Mouse (Mus musculus) limb, embryonic 12.5 days (tissue): ENCODE results near the gene Lrrc1. TPM values are rescaled to one million over a fixed set of nuclear protein-coding genes. Genes with fewer than 3 reads are reported as not detected.
A peak's percentile ranks its signal among the peaks of the same experiment; 100 is the strongest.
"Not testable (repeated sequence)": the region's sequence is repeated elsewhere in the genome, so short reads cannot be mapped to it uniquely, and the experiment has no call there.

ENCODE experiments used
- ATAC-seq: fragments of 200-750 bp; cut with Nextera tagmentation; 2 replicates; pipeline ENCODE4 v1.8.0; 2017; ENCODE audit warnings: low read depth, moderate TSS enrichment; ENCODE audit not compliant: insufficient number of reproducible peaks, insufficient read depth, low FRiP score, low TSS enrichment
- H3K27ac ChIP-seq: fragments of 300-500 bp; sonication (generic); 2 replicates; pipeline ENCODE4 v1.5.1; 2016; ENCODE audit warnings: mild to moderate bottlenecking, moderate library complexity
- H3K27me3 ChIP-seq: fragments of 300-500 bp; sonication (generic); 2 replicates; pipeline ENCODE4 v1.6.1; 2016; ENCODE audit warnings: mild to moderate bottlenecking, moderate library complexity
- H3K36me3 ChIP-seq: fragments of 300-500 bp; sonication (generic); 2 replicates; pipeline ENCODE4 v1.6.1; 2016; ENCODE audit warnings: mild to moderate bottlenecking, moderate library complexity
- H3K4me1 ChIP-seq: fragments of 300-500 bp; sonication (generic); replicated peaks from 2 replicates; pipeline ENCODE4 v1.6.1; 2016
- H3K4me2 ChIP-seq: fragments of 300-500 bp; sonication (generic); 2 replicates; pipeline ENCODE4 v1.6.1; 2016; ENCODE audit warnings: mild to moderate bottlenecking, moderate library complexity
- H3K4me3 ChIP-seq: fragments of 300-500 bp; sonication (generic); replicated peaks from 2 replicates; pipeline ENCODE4 v1.5.1; 2016; ENCODE audit warnings: mild to moderate bottlenecking
- H3K9ac ChIP-seq: fragments of 300-500 bp; sonication (generic); replicated peaks from 2 replicates; pipeline ENCODE4 v1.6.1; 2016; ENCODE audit warnings: mild to moderate bottlenecking, moderate library complexity
- H3K9me3 ChIP-seq: fragments of 300-500 bp; sonication (generic); 2 replicates; pipeline ENCODE4 v1.6.1; 2016; ENCODE audit warnings: mild to moderate bottlenecking, moderate library complexity
- WGBS: fragments of 180-500 bp; shearing (Covaris S2); methylation state at CpG from one replicate; pipeline ENCODE4 v1.1.7; 2016; 5-methylcytosine and 5-hydroxymethylcytosine counted together
- polyA plus RNA-seq: library from polyadenylated mRNA; unstranded; fragments of >200 nt; fragmentation: Nextera tagmentation; extraction: Ambion mirVana; gene quantifications from 2 replicates; pipeline ENCODE4 v1.2.1, GENCODE M21; 2016

Gene Lrrc1
- polyA plus RNA-seq, 1 experiment from 2014 or later = 13.2 TPM

DNA sequence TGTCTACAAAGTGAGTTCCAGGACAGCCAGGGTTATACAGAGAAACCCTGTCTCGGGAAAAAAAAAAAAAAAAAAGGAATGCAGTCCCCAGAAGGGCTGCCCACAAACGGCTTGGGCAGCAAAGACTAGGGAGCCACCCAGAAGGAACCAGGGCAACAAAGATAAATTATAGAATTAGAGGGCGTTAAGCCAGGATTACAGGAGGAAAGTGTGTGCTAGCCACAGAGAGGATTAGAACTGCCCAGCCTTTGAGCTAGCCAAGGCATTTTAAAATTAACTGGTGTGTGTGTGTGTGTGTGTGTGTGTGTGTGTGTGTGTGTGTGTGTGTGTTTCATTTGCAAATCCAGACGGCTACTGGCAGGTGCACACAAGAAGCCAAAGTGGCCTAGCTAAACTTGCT, 30.3 kb upstream of the Lrrc1 start:
- not testable (repeated sequence) for H3K27ac ChIP-seq, H3K27me3 ChIP-seq, H3K4me1 ChIP-seq, H3K36me3 ChIP-seq, H3K4me2 ChIP-seq, ATAC-seq, H3K9ac ChIP-seq, H3K4me3 ChIP-seq, H3K9me3 ChIP-seq
- WGBS = 43% methylated on average over 4 of the region's 4 CpGs

DNA sequence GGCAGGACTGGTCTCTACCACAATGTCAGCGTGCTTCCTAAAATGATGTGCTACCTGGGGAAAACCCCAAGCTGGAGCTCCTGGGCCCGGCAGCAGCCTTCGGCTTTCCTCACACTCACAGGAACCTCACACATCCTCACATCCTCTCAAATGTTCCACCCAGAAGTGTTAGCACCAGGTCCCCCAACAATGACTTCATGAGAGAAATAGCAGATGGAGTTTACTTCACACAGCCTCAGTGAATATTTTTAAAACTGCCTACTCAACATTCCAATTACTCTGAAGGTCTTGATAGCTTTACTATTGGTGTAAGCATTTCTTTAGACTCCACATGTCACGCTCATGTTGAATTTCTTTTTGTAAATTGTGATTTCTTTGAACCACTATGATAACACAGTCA, 27.2 kb upstream of the Lrrc1 start:
- no peak overlapping the region for H3K4me3 ChIP-seq
- ATAC-seq = no peak
- WGBS = 86% methylated on average over 4 of the region's 4 CpGs
- H3K36me3 ChIP-seq = no peaks in the 10 kb centered on the region
- H3K27me3 ChIP-seq = no peaks in the 10 kb centered on the region
- H3K9ac ChIP-seq = no peak overlapping the region
- H3K27ac ChIP-seq = no peak overlapping the region
- no peaks in the 10 kb centered on the region for H3K4me1 ChIP-seq
- no peaks in the 10 kb centered on the region for H3K9me3 ChIP-seq
- H3K4me2 ChIP-seq = no peak overlapping the region

DNA sequence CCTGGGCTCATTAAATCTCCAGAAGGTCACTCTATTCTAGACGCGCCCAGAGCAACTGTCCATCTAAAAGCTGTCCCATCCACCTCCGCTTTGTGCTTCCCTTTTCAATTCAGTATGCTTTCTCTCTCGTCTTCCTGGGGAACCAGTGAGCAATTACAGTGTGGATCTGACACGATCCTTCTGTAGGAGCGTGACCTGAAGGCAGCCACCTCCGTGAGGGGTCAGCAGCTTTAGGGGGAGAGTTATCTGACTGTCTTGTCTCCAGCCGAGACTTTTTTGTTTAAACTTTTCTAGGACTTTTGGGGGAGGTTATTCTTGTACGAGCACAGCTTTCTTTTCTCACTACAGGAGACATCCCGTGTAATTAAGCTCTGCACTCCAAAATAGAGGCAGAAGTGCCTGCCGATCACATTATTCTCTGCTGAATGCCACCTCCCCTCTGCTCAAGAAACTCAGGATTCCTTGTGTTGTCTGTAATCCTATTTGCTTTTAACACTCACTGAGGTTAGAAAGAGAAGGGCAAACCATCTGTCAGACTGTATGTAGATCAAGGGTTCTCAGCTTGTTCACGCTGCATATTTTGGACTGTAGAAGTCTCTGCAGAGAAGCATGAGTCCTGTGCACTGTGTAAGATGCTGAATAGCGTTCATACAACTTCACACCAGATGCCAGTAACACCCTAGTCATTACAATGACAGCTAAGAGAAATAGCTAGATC, 24.3 kb upstream of the Lrrc1 start:
- Histone ChIP-seq H3K4me3 (no peak overlapping the region), H3K9me3 (no peaks in the 10 kb centered on the region), H3K27ac (no peak overlapping the region), H3K4me1 (no peaks in the 10 kb centered on the region), H3K9ac (no peak overlapping the region), H3K36me3 (no peaks in the 10 kb centered on the region), H3K4me2 (no peak overlapping the region), H3K27me3 (no peaks in the 10 kb centered on the region)
- no peak for ATAC-seq
- 66% methylated on average over 13 of the region's 13 CpGs for WGBS

DNA sequence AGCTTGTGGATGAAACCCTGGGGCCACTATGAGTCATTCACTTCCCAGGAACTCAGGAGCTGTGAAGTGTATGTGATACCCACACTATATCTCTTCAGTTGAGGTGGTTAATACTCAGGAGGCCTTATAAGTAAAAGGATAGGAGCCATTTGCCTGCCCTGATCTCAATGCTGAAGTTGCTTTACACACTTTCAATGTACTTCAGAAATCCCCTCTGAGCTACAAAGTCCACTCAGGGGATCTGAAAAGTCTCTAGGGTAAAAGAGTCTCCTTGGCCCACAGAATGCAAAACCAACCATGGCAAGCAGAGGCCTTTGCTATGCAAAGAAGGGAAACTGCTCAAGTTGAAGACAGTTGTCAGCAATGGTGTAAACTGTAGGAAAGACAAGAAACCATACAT, 17.2 kb upstream of the Lrrc1 start:
- no peak overlapping the region for H3K9ac ChIP-seq
- H3K27ac ChIP-seq = no peak overlapping the region
- no peaks in the 10 kb centered on the region for H3K4me1 ChIP-seq
- H3K4me3 ChIP-seq = no peak overlapping the region
- H3K9me3 ChIP-seq = peaks cover 6% of the 10 kb centered on the region; the same call in 1 of the 2 replicates
- H3K36me3 ChIP-seq = no peaks in the 10 kb centered on the region
- no peaks in the 10 kb centered on the region for H3K27me3 ChIP-seq
- ATAC-seq = no peak
- H3K4me2 ChIP-seq = no peak overlapping the region

DNA sequence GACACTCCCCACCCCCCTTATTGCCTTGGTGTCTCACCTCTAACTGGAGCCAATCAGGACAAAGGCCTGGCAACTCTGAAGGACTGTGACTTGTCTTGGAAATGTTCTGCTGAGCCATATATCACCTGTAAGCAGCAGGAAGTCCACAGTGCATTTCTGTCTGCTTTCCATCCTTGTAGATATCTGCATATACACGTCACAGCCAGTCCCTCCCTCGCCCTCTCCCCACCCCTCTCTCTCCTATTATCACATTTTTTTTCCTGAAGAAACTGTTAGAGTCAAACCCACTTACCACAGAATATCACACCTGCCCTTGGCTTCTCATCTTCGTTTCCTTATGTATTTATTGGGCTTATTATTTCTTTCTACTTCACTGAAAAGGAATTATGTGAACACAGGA, 13.3 kb upstream of the Lrrc1 start:
- 66% methylated on average over 3 of the region's 3 CpGs for WGBS
- no peak for ATAC-seq
- no peak overlapping the region for H3K27ac ChIP-seq

DNA sequence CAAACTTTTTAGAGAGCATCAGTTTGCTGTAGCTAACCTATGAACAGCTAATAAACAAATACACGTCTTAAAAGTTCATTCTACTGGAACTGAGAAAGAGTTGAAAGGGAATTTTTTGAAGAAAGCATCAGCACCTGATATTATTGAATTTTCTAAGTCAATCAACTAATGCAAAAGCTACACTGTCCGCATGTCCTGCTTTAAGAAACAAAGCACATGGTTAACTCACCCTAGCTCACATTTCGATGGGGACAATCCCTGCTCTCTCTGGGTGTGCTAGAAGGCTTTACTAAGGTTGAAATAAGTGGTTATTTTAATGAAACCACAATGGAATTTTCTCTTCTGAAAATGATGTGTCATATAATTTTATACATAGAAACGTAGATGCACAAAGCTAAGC, 12.5 kb upstream of the Lrrc1 start:
- Histone ChIP-seq H3K9me3 (no peaks in the 10 kb centered on the region; the same call in 1 of the 2 replicates), H3K4me3 (no peak overlapping the region), H3K4me1 (no peaks in the 10 kb centered on the region), H3K9ac (no peak overlapping the region), H3K36me3 (no peaks in the 10 kb centered on the region), H3K27ac (no peak overlapping the region), H3K27me3 (no peaks in the 10 kb centered on the region), H3K4me2 (no peak overlapping the region)
- 88% methylated on average over 4 of the region's 4 CpGs for WGBS
- ATAC-seq = no peak

More for the DNA sequence above, 13.3 kb upstream of the Lrrc1 start:
- H3K9ac ChIP-seq = no peak overlapping the region
- H3K9me3 ChIP-seq = peaks cover 2% of the 10 kb centered on the region; the same call in 1 of the 2 replicates
- H3K36me3 ChIP-seq = no peaks in the 10 kb centered on the region
- H3K4me2 ChIP-seq = no peak overlapping the region
- no peak overlapping the region for H3K4me3 ChIP-seq
- no peaks in the 10 kb centered on the region for H3K4me1 ChIP-seq
- H3K27me3 ChIP-seq = no peaks in the 10 kb centered on the region

DNA sequence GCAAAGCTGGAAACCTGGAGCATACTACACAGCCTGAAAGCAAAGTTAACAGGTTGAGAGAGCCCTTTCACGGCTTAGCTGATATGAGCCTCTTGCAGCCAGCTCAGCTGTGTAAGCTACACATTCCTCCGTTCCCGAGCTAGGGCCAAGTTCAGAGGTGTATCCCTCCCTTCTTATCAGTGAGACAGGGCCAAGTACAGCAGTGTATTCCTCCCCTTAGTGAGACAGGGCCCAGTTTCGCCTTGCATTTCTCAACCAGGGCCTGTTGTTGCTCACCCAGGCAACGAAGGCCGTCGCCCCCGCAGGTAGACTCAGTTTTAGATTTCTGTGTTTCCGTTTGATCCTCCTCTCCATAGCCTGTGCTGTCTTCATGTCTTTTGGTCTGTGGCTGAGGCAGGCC, 11.8 kb upstream of the Lrrc1 start:
- no peak for ATAC-seq
- no peak overlapping the region for H3K9ac ChIP-seq
- 90% methylated on average over 9 of the region's 9 CpGs for WGBS
- no peaks in the 10 kb centered on the region for H3K36me3 ChIP-seq
- H3K4me1 ChIP-seq = no peaks in the 10 kb centered on the region
- H3K27ac ChIP-seq = no peak overlapping the region
- no peaks in the 10 kb centered on the region for H3K27me3 ChIP-seq
- no peak overlapping the region for H3K4me2 ChIP-seq
- no peaks in the 10 kb centered on the region for H3K9me3 ChIP-seq
- no peak overlapping the region for H3K4me3 ChIP-seq

DNA sequence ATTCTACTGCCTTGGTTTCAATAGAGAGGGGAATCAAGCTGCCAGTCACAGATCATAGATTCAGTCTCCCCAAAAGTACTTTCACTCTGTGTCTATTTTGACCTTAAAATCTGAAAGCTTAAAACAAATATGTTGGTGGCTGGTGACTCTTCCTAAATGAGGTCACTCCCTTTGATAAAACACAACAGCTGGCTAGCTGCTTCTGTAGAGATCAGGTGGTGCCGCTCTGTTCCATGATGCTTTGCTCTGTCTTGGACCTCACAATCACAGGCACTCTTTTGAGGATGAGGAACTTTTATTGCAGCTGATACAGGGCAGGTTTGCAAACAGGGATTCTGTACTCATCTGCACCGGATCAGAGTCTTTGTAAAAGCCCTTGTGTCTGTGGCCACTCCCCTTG, 8.8 kb upstream of the Lrrc1 start:
- Histone ChIP-seq H3K4me3 (no peak overlapping the region), H3K9ac (no peak overlapping the region), H3K4me2 (no peak overlapping the region), H3K27me3 (no peaks in the 10 kb centered on the region), H3K36me3 (no peaks in the 10 kb centered on the region), H3K9me3 (no peaks in the 10 kb centered on the region), H3K27ac (no peak overlapping the region), H3K4me1 (no peaks in the 10 kb centered on the region)
- WGBS = 56% methylated on average over 2 of the region's 2 CpGs
- ATAC-seq = no peak

DNA sequence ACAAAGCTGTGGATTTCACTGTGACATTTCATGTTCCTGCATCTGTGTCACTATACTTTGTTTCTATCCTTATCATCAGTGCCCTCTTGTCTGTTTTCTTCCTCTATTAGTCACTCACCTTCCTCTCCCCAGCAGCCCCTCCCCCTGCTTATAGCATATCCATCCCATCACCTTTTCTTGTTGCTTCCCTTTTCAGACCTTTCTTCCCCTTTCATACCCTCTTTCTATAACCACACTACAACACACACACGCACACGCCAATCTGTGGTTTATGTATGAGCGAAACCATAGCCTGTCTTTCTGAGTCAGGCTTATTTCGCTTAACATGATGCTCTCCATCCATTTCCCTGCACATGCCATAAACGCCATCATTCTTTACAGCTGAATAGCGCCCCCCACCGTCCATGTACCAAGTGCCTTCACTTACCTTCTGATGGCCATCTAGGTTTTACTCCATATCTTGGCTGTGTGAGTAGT, 6.4 kb upstream of the Lrrc1 start:
- 68% methylated on average over 7 of the region's 7 CpGs for WGBS
- no peaks in the 10 kb centered on the region for H3K9me3 ChIP-seq
- no peak overlapping the region for H3K4me3 ChIP-seq

DNA sequence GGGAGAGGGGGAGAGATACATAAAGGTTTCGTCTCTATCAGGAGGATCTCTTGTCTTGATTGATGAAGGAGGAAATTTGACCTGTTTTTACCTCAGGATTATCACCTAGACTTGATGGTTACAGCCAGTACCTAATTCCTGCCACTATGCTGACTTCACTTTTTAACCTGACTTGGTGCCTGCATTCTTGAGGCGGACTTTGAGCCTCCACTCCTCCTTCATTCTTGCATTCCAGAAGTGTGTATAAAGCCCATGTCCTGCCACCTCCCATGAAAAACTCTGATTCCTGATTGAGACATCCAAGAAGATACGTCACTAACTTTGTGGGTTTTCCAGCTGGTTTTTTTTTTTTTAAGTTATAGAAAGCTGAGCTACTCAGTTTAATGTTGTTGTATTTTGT, 1.3 kb upstream of the Lrrc1 start:
- Histone ChIP-seq H3K4me3 (no peak overlapping the region), H3K4me1 (peaks cover 23% of the 10 kb centered on the region; the same call in 1 of the 2 replicates), H3K27ac (no peak overlapping the region), H3K36me3 (no peaks in the 10 kb centered on the region), H3K9ac (no peak overlapping the region), H3K27me3 (no peaks in the 10 kb centered on the region), H3K9me3 (no peaks in the 10 kb centered on the region), H3K4me2 (peak overlapping the region; percentile 97; the same call in 1 of the 2 replicates)
- 50% methylated on average over 3 of the region's 3 CpGs for WGBS
- ATAC-seq = no peak

More for the DNA sequence above, 6.4 kb upstream of the Lrrc1 start:
- H3K4me1 ChIP-seq = no peaks in the 10 kb centered on the region
- H3K9ac ChIP-seq = no peak overlapping the region
- no peaks in the 10 kb centered on the region for H3K27me3 ChIP-seq
- H3K27ac ChIP-seq = no peak overlapping the region
- no peak for ATAC-seq
- H3K36me3 ChIP-seq = no peaks in the 10 kb centered on the region
- H3K4me2 ChIP-seq = no peak overlapping the region

DNA sequence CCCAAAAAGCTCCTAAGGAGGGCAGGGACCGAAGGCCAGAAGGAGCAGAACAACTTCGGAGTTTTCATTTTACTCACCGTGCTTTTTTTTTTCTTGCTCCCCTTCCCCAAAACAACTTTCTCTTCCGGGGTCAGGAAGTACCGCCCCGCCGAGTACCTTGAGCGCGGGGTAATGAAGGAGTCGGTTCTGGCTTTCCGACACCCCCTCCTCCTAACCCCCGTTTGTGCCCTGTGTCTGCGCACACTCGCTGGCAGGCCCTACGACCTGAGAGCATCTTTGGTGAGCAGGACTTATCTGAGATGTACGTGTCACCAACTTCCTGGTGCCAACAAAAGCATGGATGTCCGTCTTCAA, 375 bp upstream of the Lrrc1 start:
- H3K4me3 ChIP-seq = peak overlapping the region; percentile 77
- H3K4me2 ChIP-seq = peak overlapping the region; percentile 97
- H3K9ac ChIP-seq = peak overlapping the region; percentile 79
- no peaks in the 10 kb centered on the region for H3K9me3 ChIP-seq
- peak overlapping the region; percentile 76 for H3K27ac ChIP-seq
- 0% methylated on average over 17 of the region's 17 CpGs for WGBS
- peaks cover 23% of the 10 kb centered on the region; the same call in 1 of the 2 replicates for H3K4me1 ChIP-seq
- H3K36me3 ChIP-seq = no peaks in the 10 kb centered on the region
- H3K27me3 ChIP-seq = no peaks in the 10 kb centered on the region
- ATAC-seq = peak; percentile 33
